Mouse (Mus musculus): ENCODE results near the gene Kpna6. TPM values are rescaled to one million over a fixed set of nuclear protein-coding genes. Genes with fewer than 3 reads are reported as not detected.

Gene Kpna6
- polyA plus RNA-seq, 1 experiment from 2014 or later: 13.3 TPM

- peaks cover 5% of the 10 kb centered on the region for H3K4me1 ChIP-seq (ENCODE audit: control insufficient read depth, insufficient read depth, low read length)
- H3K4me2 ChIP-seq (ENCODE audit: low read depth, low read length): no peak overlapping the region
- no peaks in the 10 kb centered on the region for H3K27me3 ChIP-seq (ENCODE audit: control insufficient read depth, insufficient read depth, low read length)
- ATAC-seq (replicated peaks; ENCODE audit: insufficient number of reproducible peaks, low FRiP score, low TSS enrichment, low read depth): no peak
- H3K27ac ChIP-seq (replicated peaks; ENCODE audit: low read depth, low read length): no peak overlapping the region
- H3K36me3 ChIP-seq (replicated peaks; ENCODE audit: control insufficient read depth, insufficient read depth, low read depth, low read length): no peaks in the 10 kb centered on the region; the same call in none of the 2 replicates
- DNase-seq (ENCODE audit: low spot score): no peak
- 76% methylated on average over 1 of the region's 1 CpGs for WGBS
- H3K9ac ChIP-seq (replicated peaks; ENCODE audit: low read length): no peak overlapping the region
- H3K9me3 ChIP-seq (replicated peaks; ENCODE audit: control insufficient read depth, low read length): no peaks in the 10 kb centered on the region
- no peak overlapping the region for H3K4me3 ChIP-seq (ENCODE audit: low read depth, low read length)
Observed at GRCm38 (mm10) chr4:129700216-129700615, 27.6 kb upstream of the Kpna6 start.

DNA sequence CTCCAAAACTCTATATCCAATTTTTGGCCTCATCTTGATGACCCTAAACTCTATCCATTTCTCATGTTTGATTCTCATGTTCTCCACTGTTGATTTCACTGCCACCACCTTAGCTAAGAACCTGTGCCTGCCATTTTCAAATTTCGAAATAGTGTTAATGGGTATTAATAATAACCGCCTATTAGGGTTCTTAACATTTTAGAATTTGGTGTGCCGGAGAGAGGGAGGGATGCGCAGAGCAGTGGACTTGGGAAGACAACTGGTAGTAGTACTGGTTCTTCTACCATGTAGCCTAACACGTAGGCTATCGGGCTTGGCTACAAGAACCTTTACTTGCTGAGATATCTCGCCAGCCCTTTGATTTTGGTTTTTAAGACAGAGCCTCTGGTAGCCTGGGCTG is 24.6 kb upstream of the Kpna6 start:
- Histone ChIP-seq H3K4me3 (ENCODE audit: low read depth, low read length) (no peak overlapping the region; the same call in 1 of the 2 replicates), H3K4me1 (ENCODE audit: control insufficient read depth, insufficient read depth, low read length) (peaks cover 5% of the 10 kb centered on the region), H3K9ac (replicated peaks; ENCODE audit: low read length) (peak overlapping the region; percentile 80), H3K36me3 (replicated peaks; ENCODE audit: control insufficient read depth, insufficient read depth, low read depth, low read length) (peaks cover 4% of the 10 kb centered on the region), H3K9me3 (replicated peaks; ENCODE audit: control insufficient read depth, low read length) (no peaks in the 10 kb centered on the region), H3K4me2 (ENCODE audit: low read depth, low read length) (peak overlapping the region; percentile 45), H3K27me3 (ENCODE audit: control insufficient read depth, insufficient read depth, low read length) (no peaks in the 10 kb centered on the region), H3K27ac (replicated peaks; ENCODE audit: low read depth, low read length) (peak overlapping the region; percentile 78)
- DNase-seq (ENCODE audit: low spot score) (no peak), ATAC-seq (replicated peaks; ENCODE audit: insufficient number of reproducible peaks, low FRiP score, low TSS enrichment, low read depth) (no peak)
- WGBS: 81% methylated on average over 7 of the region's 7 CpGs

- under 1% methylated on average over 53 of the region's 57 CpGs for WGBS
- peaks cover 5% of the 10 kb centered on the region for H3K4me1 ChIP-seq (ENCODE audit: control insufficient read depth, insufficient read depth, low read length)
- H3K9me3 ChIP-seq (replicated peaks; ENCODE audit: control insufficient read depth, low read length): no peaks in the 10 kb centered on the region
- H3K9ac ChIP-seq (replicated peaks; ENCODE audit: low read length): peak within 1 kb of the TSS; percentile 80
- peak within 1 kb of the TSS; percentile 78 for H3K27ac ChIP-seq (replicated peaks; ENCODE audit: low read depth, low read length)
- H3K36me3 ChIP-seq (replicated peaks; ENCODE audit: control insufficient read depth, insufficient read depth, low read depth, low read length): peaks cover 4% of the 10 kb centered on the region
- ATAC-seq (replicated peaks; ENCODE audit: insufficient number of reproducible peaks, low FRiP score, low TSS enrichment, low read depth) (peak; percentile 85), DNase-seq (ENCODE audit: low spot score) (peak; percentile 98)
- peak within 1 kb of the TSS; percentile 59 for H3K4me3 ChIP-seq (ENCODE audit: low read depth, low read length)
- H3K27me3 ChIP-seq (ENCODE audit: control insufficient read depth, insufficient read depth, low read length): no peaks in the 10 kb centered on the region
- peak within 1 kb of the TSS; percentile 45 for H3K4me2 ChIP-seq (ENCODE audit: low read depth, low read length)
Observed at GRCm38 (mm10) chr4:129696158-129696985, 23.8 kb upstream of the Kpna6 start, which contains the start of gene Tmem39b. Gene Tmem39b, minus strand, starts transcription at chr4:129696838.

DNA sequence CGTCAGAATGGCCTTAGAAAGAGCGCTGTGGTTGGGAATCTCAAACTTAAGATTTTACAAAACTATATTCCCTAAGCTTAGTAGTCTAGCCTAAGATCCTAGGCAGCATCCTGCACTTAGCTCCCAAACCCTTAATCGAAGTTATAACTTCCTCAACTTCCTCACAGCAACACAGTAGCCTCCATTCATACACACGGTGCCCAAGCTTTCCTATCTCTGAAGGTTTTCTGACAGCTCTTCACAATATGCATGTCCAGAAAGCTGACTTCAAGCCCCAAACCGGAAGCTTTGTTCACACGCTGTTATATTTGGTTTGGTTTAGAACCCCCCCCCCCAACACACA is 23.2 kb upstream of the Kpna6 start:
- DNase-seq (ENCODE audit: low spot score) (no peak), ATAC-seq (replicated peaks; ENCODE audit: insufficient number of reproducible peaks, low FRiP score, low TSS enrichment, low read depth) (no peak)
- Histone ChIP-seq H3K4me3 (ENCODE audit: low read depth, low read length) (peak overlapping the region; percentile 59), H3K27me3 (ENCODE audit: control insufficient read depth, insufficient read depth, low read length) (no peaks in the 10 kb centered on the region), H3K4me1 (ENCODE audit: control insufficient read depth, insufficient read depth, low read length) (peaks cover 5% of the 10 kb centered on the region), H3K4me2 (ENCODE audit: low read depth, low read length) (peak overlapping the region; percentile 41), H3K36me3 (replicated peaks; ENCODE audit: control insufficient read depth, insufficient read depth, low read depth, low read length) (peaks cover 4% of the 10 kb centered on the region), H3K27ac (replicated peaks; ENCODE audit: low read depth, low read length) (no peak overlapping the region), H3K9me3 (replicated peaks; ENCODE audit: control insufficient read depth, low read length) (no peaks in the 10 kb centered on the region), H3K9ac (replicated peaks; ENCODE audit: low read length) (peak overlapping the region; percentile 80)
- WGBS: 25% methylated on average over 6 of the region's 6 CpGs

- no peaks in the 10 kb centered on the region for H3K27me3 ChIP-seq (ENCODE audit: control insufficient read depth, insufficient read depth, low read length)
- no peaks in the 10 kb centered on the region for H3K4me1 ChIP-seq (ENCODE audit: control insufficient read depth, insufficient read depth, low read length)
- H3K36me3 ChIP-seq (replicated peaks; ENCODE audit: control insufficient read depth, insufficient read depth, low read depth, low read length): peaks cover 11% of the 10 kb centered on the region
- H3K4me3 ChIP-seq (ENCODE audit: low read depth, low read length): no peak overlapping the region
- WGBS: 92% methylated on average over 6 of the region's 6 CpGs
- ATAC-seq (replicated peaks; ENCODE audit: insufficient number of reproducible peaks, low FRiP score, low TSS enrichment, low read depth): no peak
- no peak overlapping the region for H3K9ac ChIP-seq (replicated peaks; ENCODE audit: low read length)
- H3K4me2 ChIP-seq (ENCODE audit: low read depth, low read length): no peak overlapping the region
- no peak overlapping the region for H3K27ac ChIP-seq (replicated peaks; ENCODE audit: low read depth, low read length)
- no peaks in the 10 kb centered on the region for H3K9me3 ChIP-seq (replicated peaks; ENCODE audit: control insufficient read depth, low read length)
- no peak for DNase-seq (ENCODE audit: low spot score)
Observed at GRCm38 (mm10) chr4:129684531-129684930, 12.0 kb upstream of the Kpna6 start.

- H3K9ac ChIP-seq (replicated peaks; ENCODE audit: low read length): no peak overlapping the region
- no peak overlapping the region for H3K4me3 ChIP-seq (ENCODE audit: low read depth, low read length)
- H3K27ac ChIP-seq (replicated peaks; ENCODE audit: low read depth, low read length): no peak overlapping the region
- WGBS: 91% methylated on average over 11 of the region's 11 CpGs
- peaks cover 11% of the 10 kb centered on the region for H3K36me3 ChIP-seq (replicated peaks; ENCODE audit: control insufficient read depth, insufficient read depth, low read depth, low read length)
- ATAC-seq (replicated peaks; ENCODE audit: insufficient number of reproducible peaks, low FRiP score, low TSS enrichment, low read depth) (no peak), DNase-seq (ENCODE audit: low spot score) (no peak)
- H3K4me1 ChIP-seq (ENCODE audit: control insufficient read depth, insufficient read depth, low read length): no peaks in the 10 kb centered on the region
- H3K27me3 ChIP-seq (ENCODE audit: control insufficient read depth, insufficient read depth, low read length): no peaks in the 10 kb centered on the region
- no peaks in the 10 kb centered on the region for H3K9me3 ChIP-seq (replicated peaks; ENCODE audit: control insufficient read depth, low read length)
- H3K4me2 ChIP-seq (ENCODE audit: low read depth, low read length): no peak overlapping the region
Observed at GRCm38 (mm10) chr4:129683901-129684493, 11.4 kb upstream of the Kpna6 start.

- Histone ChIP-seq H3K4me3 (ENCODE audit: low read depth, low read length) (no peak overlapping the region), H3K36me3 (replicated peaks; ENCODE audit: control insufficient read depth, insufficient read depth, low read depth, low read length) (peaks cover 10% of the 10 kb centered on the region), H3K27ac (replicated peaks; ENCODE audit: low read depth, low read length) (no peak overlapping the region), H3K9ac (replicated peaks; ENCODE audit: low read length) (no peak overlapping the region), H3K4me1 (ENCODE audit: control insufficient read depth, insufficient read depth, low read length) (no peaks in the 10 kb centered on the region), H3K27me3 (ENCODE audit: control insufficient read depth, insufficient read depth, low read length) (no peaks in the 10 kb centered on the region), H3K9me3 (replicated peaks; ENCODE audit: control insufficient read depth, low read length) (no peaks in the 10 kb centered on the region), H3K4me2 (ENCODE audit: low read depth, low read length) (no peak overlapping the region)
- WGBS: 97% methylated on average over 11 of the region's 11 CpGs
- DNase-seq (ENCODE audit: low spot score): no peak
- no peak for ATAC-seq (replicated peaks; ENCODE audit: insufficient number of reproducible peaks, low FRiP score, low TSS enrichment, low read depth)
Observed at GRCm38 (mm10) chr4:129681837-129682236, 9.3 kb upstream of the Kpna6 start.

GRCm38 (mm10) chr4:129672878-129673449 is 397 bp upstream of the Kpna6 start:
- H3K9ac ChIP-seq (replicated peaks; ENCODE audit: low read length): 0 out of 2 replicates have a peak overlapping the region, but pooled peaks have one; percentile 8
- no peaks in the 10 kb centered on the region for H3K27me3 ChIP-seq (ENCODE audit: control insufficient read depth, insufficient read depth, low read length)
- H3K4me3 ChIP-seq (ENCODE audit: low read depth, low read length): peak overlapping the region; percentile 92
- peak overlapping the region; percentile 83 for H3K4me2 ChIP-seq (ENCODE audit: low read depth, low read length)
- DNase-seq (ENCODE audit: low spot score) (no peak), ATAC-seq (replicated peaks; ENCODE audit: insufficient number of reproducible peaks, low FRiP score, low TSS enrichment, low read depth) (no peak)
- WGBS: 8% methylated on average over 10 of the region's 10 CpGs
- no peaks in the 10 kb centered on the region; the same call in 1 of the 2 replicates for H3K36me3 ChIP-seq (replicated peaks; ENCODE audit: control insufficient read depth, insufficient read depth, low read depth, low read length)
- no peak overlapping the region for H3K27ac ChIP-seq (replicated peaks; ENCODE audit: low read depth, low read length)
- no peaks in the 10 kb centered on the region for H3K4me1 ChIP-seq (ENCODE audit: control insufficient read depth, insufficient read depth, low read length)
- no peaks in the 10 kb centered on the region for H3K9me3 ChIP-seq (replicated peaks; ENCODE audit: control insufficient read depth, low read length)
